Mouse (Mus musculus) hindbrain, embryonic 16.5 days (tissue): ENCODE data around the gene Lats2. TPM values are rescaled to one million over a fixed set of nuclear protein-coding genes. Genes with fewer than 3 reads are reported as not detected.

ENCODE experiments used
- ATAC-seq: fragments of 200-750 bp; cut with Nextera tagmentation; 2 replicates; pipeline ENCODE4 v1.8.0; 2017; ENCODE audit warnings: moderate TSS enrichment, moderate library complexity
- H3K27ac ChIP-seq: fragments of 300-500 bp; sonication (generic); 2 replicates; pipeline ENCODE4 v1.5.1; 2014; ENCODE audit warnings: low read depth, mild to moderate bottlenecking, control low read depth, low read length, moderate library complexity
- H3K27me3 ChIP-seq: fragments of 300-500 bp; sonication (generic); replicated peaks from 2 replicates; pipeline ENCODE4 v1.6.1; 2014; ENCODE audit warnings: low read length; ENCODE audit not compliant: control insufficient read depth, insufficient read depth
- H3K36me3 ChIP-seq: fragments of 300-500 bp; sonication (generic); 2 replicates; pipeline ENCODE4 v1.6.1; 2014; ENCODE audit warnings: mild to moderate bottlenecking, low read length, moderate library complexity, mixed read lengths; ENCODE audit not compliant: control insufficient read depth, insufficient read depth
- H3K4me1 ChIP-seq: fragments of 300-500 bp; sonication (generic); 2 replicates; pipeline ENCODE4 v1.6.1; 2014; ENCODE audit warnings: low read depth, low read length; ENCODE audit not compliant: control insufficient read depth, insufficient read depth
- H3K4me2 ChIP-seq: fragments of 300-500 bp; sonication (generic); 2 replicates; pipeline ENCODE4 v1.6.1; 2014; ENCODE audit warnings: mild to moderate bottlenecking, low read length, control low read depth, moderate library complexity
- H3K4me3 ChIP-seq: fragments of 300-500 bp; sonication (generic); 2 replicates; pipeline ENCODE4 v1.5.1; 2014; ENCODE audit warnings: mild to moderate bottlenecking, low read length, control low read depth, moderate library complexity
- H3K9ac ChIP-seq: fragments of 300-500 bp; sonication (generic); 2 replicates; pipeline ENCODE4 v1.6.1; 2014; ENCODE audit warnings: low read depth, mild to moderate bottlenecking, control low read depth, low read length, moderate library complexity
- H3K9me3 ChIP-seq: fragments of 300-500 bp; sonication (generic); 2 replicates; pipeline ENCODE4 v1.6.1; 2014; ENCODE audit warnings: mild to moderate bottlenecking, low read length, moderate library complexity; ENCODE audit not compliant: control insufficient read depth
- WGBS: fragments of 180-500 bp; shearing (Covaris S2); extraction: QIAGEN DNeasy Blood & Tissue Kit; methylation state at CpG from one replicate; pipeline ENCODE4 v1.1.7; 2014; 5-methylcytosine and 5-hydroxymethylcytosine counted together
- microRNA-seq: library from miRNA; unstranded; fragments of <30 nt; microRNA quantifications from one replicate; pipeline ENCODE4, GENCODE M21; 2017
- polyA plus RNA-seq: library from polyadenylated mRNA; unstranded; fragments of >200 nt; fragmentation: Nextera tagmentation; extraction: Ambion mirVana; gene quantifications from 2 replicates; pipeline ENCODE4 v1.2.1, GENCODE M21; 2015

The Lats2 gene
- polyA plus RNA-seq, 1 experiment from 2014 or later: 5.9 TPM

GRCm38 (mm10) chr14:57649501-57649900, 108.7 kb downstream of the Lats2 start:
- no peak for ATAC-seq
- Histone ChIP-seq H3K9me3 (no peaks in the 10 kb centered on the region), H3K4me2 (no peak overlapping the region), H3K27ac (no peak overlapping the region), H3K9ac (no peak overlapping the region), H3K4me1 (no peaks in the 10 kb centered on the region), H3K4me3 (no peak overlapping the region), H3K36me3 (no peaks in the 10 kb centered on the region), H3K27me3 (no peaks in the 10 kb centered on the region)

- H3K27ac ChIP-seq: no peak overlapping the region
- H3K36me3 ChIP-seq: no peaks in the 10 kb centered on the region
- 94% methylated on average over 4 of the region's 4 CpGs for WGBS
- no peak overlapping the region for H3K4me3 ChIP-seq
- H3K27me3 ChIP-seq: no peaks in the 10 kb centered on the region
- no peak overlapping the region for H3K9ac ChIP-seq
- no peaks in the 10 kb centered on the region for H3K4me1 ChIP-seq
- H3K9me3 ChIP-seq: no peaks in the 10 kb centered on the region
- ATAC-seq: no peak
- H3K4me2 ChIP-seq: no peak overlapping the region
Observed at GRCm38 (mm10) chr14:57646155-57646554, 112.0 kb downstream of the Lats2 start.

Small RNAs within 50 kb of the gene (microRNA-seq; reads per million reads assigned to microRNA genes)
- gene Mir3077: not detected

Other genes starting within 250 kb of the Lats2 start
- gene Il17d, start 233.6 kb downstream of the Lats2 start, polyA plus RNA-seq: 4.9 and 6.3 TPM in 2 replicates
- gene Eef1akmt1, start 186.8 kb downstream of the Lats2 start, polyA plus RNA-seq: 89.5 and 90.3 TPM in 2 replicates
- gene Xpo4, start 93.0 kb downstream of the Lats2 start, polyA plus RNA-seq: 9.8 and 11.0 TPM in 2 replicates
- gene Gm49361, start 12.3 kb downstream of the Lats2 start, polyA plus RNA-seq: not detected in 2 replicates
- gene Sap18, start 39.8 kb upstream of the Lats2 start, polyA plus RNA-seq: 26.7 and 32.5 TPM in 2 replicates
- gene Ska3, start 67.8 kb upstream of the Lats2 start, polyA plus RNA-seq: 8.0 and 8.7 TPM in 2 replicates
- 151 and 162 TPM in 2 replicates for gene Mrpl57, start 67.8 kb upstream of the Lats2 start, polyA plus RNA-seq
- gene Zdhhc20, start 131.9 kb upstream of the Lats2 start, polyA plus RNA-seq: 33.8 and 36.1 TPM in 2 replicates
- 70.4 and 78.7 TPM in 2 replicates for gene Micu2, start 240.9 kb upstream of the Lats2 start, polyA plus RNA-seq